Mouse (Mus musculus): ENCODE data around the gene Olfr368. TPM values are rescaled to one million over a fixed set of nuclear protein-coding genes. Genes with fewer than 3 reads are reported as not detected.

The Olfr368 gene
- total RNA-seq (2014; rRNA removed) (not detected in 2 replicates), polyA plus RNA-seq (2012; rRNA removed) (not detected in 2 replicates)

DNA sequence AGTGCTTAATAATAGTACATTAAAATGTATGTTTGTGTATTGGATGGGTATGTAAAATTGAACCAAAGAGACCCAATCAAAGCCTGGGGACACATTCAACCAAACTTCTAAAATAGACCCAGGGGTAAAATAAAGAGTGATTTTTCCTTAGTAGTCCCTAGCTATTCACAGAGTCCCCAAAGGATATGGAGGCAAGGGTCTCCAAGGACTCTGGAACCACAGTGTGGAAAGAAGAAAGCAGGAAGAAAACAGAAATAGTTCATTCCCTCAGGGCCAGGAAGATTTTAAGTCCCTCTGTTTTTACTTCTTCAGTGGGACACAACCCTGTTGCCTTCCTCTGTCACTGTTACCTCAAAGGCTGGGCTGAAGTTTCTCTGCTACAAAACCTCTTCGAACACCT lies at the start of gene Olfr368:
Olfr368 (plus strand) TSS at position 301 of the 400 bp plus-strand sequence.
- TF ChIP-seq POLR2A (IDR thresholded peaks at IDR 0.05; ENCODE audit: extremely low read depth, insufficient read depth, low read length) (no peak), CTCF (IDR thresholded peaks at IDR 0.05; ENCODE audit: low read depth, low read length) (no peak)
- 79% methylated on average over 1 of the region's 1 CpGs for WGBS

DNA sequence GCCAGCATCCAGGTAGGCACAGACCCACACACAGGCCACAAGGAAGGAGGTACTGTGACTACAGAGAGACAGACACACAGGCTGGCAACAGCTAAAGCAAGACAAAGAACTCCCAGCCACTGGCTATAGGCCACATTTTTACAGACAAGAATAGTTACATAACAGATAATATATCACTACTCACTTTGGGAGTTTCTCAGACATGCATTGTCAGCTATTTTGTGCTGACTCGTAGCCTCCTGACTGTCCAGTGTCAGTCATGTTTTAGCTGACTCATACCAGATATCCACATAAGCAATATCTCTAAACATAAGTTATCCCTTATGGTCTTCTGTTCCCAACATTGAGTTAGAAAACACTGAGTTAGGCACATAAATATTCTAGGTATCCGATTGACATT lies 7.0 kb downstream of the Olfr368 start:
- Histone ChIP-seq H3K36me3 (ENCODE audit: control insufficient read depth, insufficient read depth, low read length) (no peaks in the 10 kb centered on the region), H3K27me3 (ENCODE audit: control insufficient read depth, insufficient read depth, low read length) (no peaks in the 10 kb centered on the region), H3K9ac (ENCODE audit: low read depth, low read length) (no peak overlapping the region), H3K79me2 (ENCODE audit: control insufficient read depth, insufficient read depth, low read length) (no peaks in the 10 kb centered on the region), H3K27ac (replicated peaks; ENCODE audit: insufficient read depth, low read depth, low read length) (no peak overlapping the region), H3K4me3 (ENCODE audit: insufficient read depth, low read depth, low read length) (no peak overlapping the region), H3K4me1 (ENCODE audit: control insufficient read depth, insufficient read depth, low read length) (no peaks in the 10 kb centered on the region)
- DNase-seq (ENCODE audit: extremely low read depth, low read depth, low spot score) = no peak
- WGBS = 73% methylated on average over 2 of the region's 2 CpGs
- TF ChIP-seq POLR2A (IDR thresholded peaks at IDR 0.05; ENCODE audit: extremely low read depth, insufficient read depth, low read length) = no peak
- no peak for TF ChIP-seq CTCF (IDR thresholded peaks at IDR 0.05; ENCODE audit: low read depth, low read length)

More for the DNA sequence above, at the start of gene Olfr368:
- H3K9ac ChIP-seq (ENCODE audit: low read depth, low read length) = no peak within 1 kb of the TSS
- no peaks in the 10 kb centered on the region for H3K27me3 ChIP-seq (ENCODE audit: control insufficient read depth, insufficient read depth, low read length)
- H3K4me1 ChIP-seq (ENCODE audit: control insufficient read depth, insufficient read depth, low read length) = peaks cover 2% of the 10 kb centered on the region; the same call in 1 of the 2 replicates
- no peaks in the 10 kb centered on the region for H3K79me2 ChIP-seq (ENCODE audit: control insufficient read depth, insufficient read depth, low read length)
- no peak within 1 kb of the TSS for H3K4me3 ChIP-seq (ENCODE audit: insufficient read depth, low read depth, low read length)
- no peak within 1 kb of the TSS for H3K27ac ChIP-seq (replicated peaks; ENCODE audit: insufficient read depth, low read depth, low read length)
- DNase-seq (ENCODE audit: extremely low read depth, low read depth, low spot score) = no peak
- no peaks in the 10 kb centered on the region for H3K36me3 ChIP-seq (ENCODE audit: control insufficient read depth, insufficient read depth, low read length)

DNA sequence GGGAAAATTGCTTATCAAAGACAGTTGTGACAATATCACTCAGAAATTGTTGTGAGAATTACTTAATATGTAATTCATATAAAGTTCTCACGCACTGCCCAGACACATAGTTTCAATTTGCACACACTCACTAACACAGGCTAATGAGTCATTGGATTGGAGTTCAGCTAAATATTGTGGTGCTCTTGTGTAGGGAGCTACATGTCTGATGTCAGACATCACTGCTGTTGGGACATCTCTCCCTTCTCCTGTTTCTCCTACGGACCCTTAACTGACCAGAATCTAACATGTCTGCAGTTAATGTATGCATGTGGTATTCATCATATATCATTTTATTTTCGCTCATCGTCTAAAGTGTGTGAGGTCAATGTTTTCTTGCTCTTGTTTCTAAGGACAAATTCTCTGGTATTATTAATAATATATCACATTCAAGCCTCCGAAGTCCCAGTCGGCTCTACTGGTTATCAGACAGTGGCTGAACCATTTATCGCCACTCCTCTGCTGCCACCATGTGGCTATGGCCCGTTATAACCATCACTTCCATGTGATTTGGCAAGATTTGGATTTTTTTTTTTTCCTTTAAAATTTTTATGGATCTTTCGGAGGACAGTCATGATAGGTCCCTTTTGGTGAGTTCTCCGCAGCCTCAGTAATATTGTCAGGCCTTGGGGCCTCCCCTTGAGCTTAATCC lies 12.3 kb downstream of the Olfr368 start:
- no peaks in the 10 kb centered on the region for H3K79me2 ChIP-seq (ENCODE audit: control insufficient read depth, insufficient read depth, low read length)
- peak; percentile 29 for DNase-seq (ENCODE audit: extremely low read depth, low read depth, low spot score)
- H3K9ac ChIP-seq (ENCODE audit: low read depth, low read length) = no peak overlapping the region
- H3K4me1 ChIP-seq (ENCODE audit: control insufficient read depth, insufficient read depth, low read length) = no peaks in the 10 kb centered on the region
- no peak overlapping the region for H3K4me3 ChIP-seq (ENCODE audit: insufficient read depth, low read depth, low read length)
- TF ChIP-seq CTCF (IDR thresholded peaks at IDR 0.05; ENCODE audit: low read depth, low read length) (peak; percentile 66; the same call in 1 of the 2 replicates), POLR2A (IDR thresholded peaks at IDR 0.05; ENCODE audit: extremely low read depth, insufficient read depth, low read length) (no peak)
- H3K36me3 ChIP-seq (ENCODE audit: control insufficient read depth, insufficient read depth, low read length) = no peaks in the 10 kb centered on the region
- H3K27ac ChIP-seq (replicated peaks; ENCODE audit: insufficient read depth, low read depth, low read length) = no peak overlapping the region
- 58% methylated on average over 10 of the region's 10 CpGs for WGBS
- H3K27me3 ChIP-seq (ENCODE audit: control insufficient read depth, insufficient read depth, low read length) = no peaks in the 10 kb centered on the region

DNA sequence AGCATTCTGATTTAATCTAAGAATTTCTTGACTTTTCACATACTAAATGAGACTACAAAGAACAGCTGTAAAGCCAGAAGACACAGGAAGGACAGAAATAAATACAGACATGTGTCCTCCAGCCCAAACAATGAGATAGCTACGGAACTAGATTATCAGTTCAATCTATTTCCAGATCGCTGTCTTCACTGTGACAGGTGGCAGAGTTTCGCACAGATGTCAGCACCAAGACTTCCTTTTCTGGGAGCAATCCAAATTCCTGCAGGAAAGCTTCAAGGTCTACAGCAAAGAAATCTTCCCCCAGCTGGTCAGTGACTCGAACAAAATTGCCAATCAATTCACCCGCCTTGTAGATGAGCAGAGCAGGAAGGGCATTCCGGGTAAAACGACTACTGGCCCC lies 25.4 kb downstream of the Olfr368 start:
- DNase-seq (ENCODE audit: extremely low read depth, low read depth, low spot score) = no peak
- H3K27ac ChIP-seq (replicated peaks; ENCODE audit: insufficient read depth, low read depth, low read length) = no peak overlapping the region
- no peaks in the 10 kb centered on the region for H3K79me2 ChIP-seq (ENCODE audit: control insufficient read depth, insufficient read depth, low read length)
- no peak for TF ChIP-seq CTCF (IDR thresholded peaks at IDR 0.05; ENCODE audit: low read depth, low read length)
- TF ChIP-seq POLR2A (IDR thresholded peaks at IDR 0.05; ENCODE audit: extremely low read depth, insufficient read depth, low read length) = no peak
- H3K4me3 ChIP-seq (ENCODE audit: insufficient read depth, low read depth, low read length) = no peak overlapping the region
- peaks cover 50% of the 10 kb centered on the region for H3K36me3 ChIP-seq (ENCODE audit: control insufficient read depth, insufficient read depth, low read length)
- 91% methylated on average over 7 of the region's 7 CpGs for WGBS
- H3K4me1 ChIP-seq (ENCODE audit: control insufficient read depth, insufficient read depth, low read length) = no peaks in the 10 kb centered on the region
- H3K9ac ChIP-seq (ENCODE audit: low read depth, low read length) = no peak overlapping the region
- no peaks in the 10 kb centered on the region for H3K27me3 ChIP-seq (ENCODE audit: control insufficient read depth, insufficient read depth, low read length)

DNA sequence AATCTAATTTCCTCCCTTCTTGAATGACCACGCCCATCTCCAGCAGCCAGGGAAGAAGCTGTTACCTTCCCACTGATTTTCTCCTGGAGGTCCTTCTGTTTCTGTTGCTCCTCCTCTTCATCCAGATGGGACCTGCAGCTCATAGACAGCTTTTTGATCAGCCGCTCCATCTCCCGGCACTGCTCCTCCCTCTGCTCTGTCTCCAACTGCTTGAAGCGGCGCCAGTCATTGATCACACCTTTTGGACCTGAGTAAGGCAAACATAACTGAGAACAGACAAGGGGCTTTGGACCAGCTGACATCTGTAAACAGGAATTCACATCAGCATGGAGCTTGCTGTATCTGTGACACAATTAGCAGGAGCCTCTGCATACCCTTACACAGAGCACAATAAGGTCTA lies 29.3 kb downstream of the Olfr368 start:
- TF ChIP-seq POLR2A (IDR thresholded peaks at IDR 0.05; ENCODE audit: extremely low read depth, insufficient read depth, low read length) (no peak), CTCF (IDR thresholded peaks at IDR 0.05; ENCODE audit: low read depth, low read length) (no peak)
- Histone ChIP-seq H3K4me1 (ENCODE audit: control insufficient read depth, insufficient read depth, low read length) (peaks cover 1% of the 10 kb centered on the region; the same call in 1 of the 2 replicates), H3K27me3 (ENCODE audit: control insufficient read depth, insufficient read depth, low read length) (no peaks in the 10 kb centered on the region), H3K36me3 (ENCODE audit: control insufficient read depth, insufficient read depth, low read length) (peaks cover 45% of the 10 kb centered on the region), H3K9ac (ENCODE audit: low read depth, low read length) (no peak overlapping the region), H3K27ac (replicated peaks; ENCODE audit: insufficient read depth, low read depth, low read length) (no peak overlapping the region), H3K4me3 (ENCODE audit: insufficient read depth, low read depth, low read length) (no peak overlapping the region), H3K79me2 (ENCODE audit: control insufficient read depth, insufficient read depth, low read length) (no peaks in the 10 kb centered on the region)
- WGBS = 35% methylated on average over 5 of the region's 5 CpGs
- peak; percentile 81 for DNase-seq (ENCODE audit: extremely low read depth, low read depth, low spot score)
